Mouse (Mus musculus): ENCODE measurements at regions not wholly inside any gene's neighbourhood (a gene's known extent, or its start where the extent isn't known, plus 50 kb on each side); places are given as distances from the start of the nearest gene placed in this dataset.
A peak's percentile ranks its signal among the peaks of the same experiment; 100 is the strongest.

DNA sequence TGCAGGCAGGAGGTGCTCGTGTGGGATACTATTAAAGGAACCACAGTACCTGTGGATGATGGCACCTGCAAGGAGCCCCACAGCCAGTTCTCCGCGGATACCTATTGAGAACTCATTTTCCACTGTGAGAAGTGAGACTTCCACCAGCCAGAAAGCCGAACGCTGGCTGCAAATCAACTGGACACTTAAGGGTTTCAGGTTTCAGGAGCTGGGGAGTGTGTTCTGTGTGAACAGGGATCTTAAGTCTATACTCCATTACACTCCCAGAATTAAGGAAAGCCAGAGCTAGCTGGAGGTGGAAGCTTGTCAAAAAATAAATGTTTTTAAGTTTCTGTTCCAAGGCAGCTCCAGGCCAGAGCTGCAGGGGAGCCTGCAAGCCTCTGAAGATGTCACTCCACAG is 99.8 kb upstream of the Rybp start:
- no peak for DNase-seq

DNA sequence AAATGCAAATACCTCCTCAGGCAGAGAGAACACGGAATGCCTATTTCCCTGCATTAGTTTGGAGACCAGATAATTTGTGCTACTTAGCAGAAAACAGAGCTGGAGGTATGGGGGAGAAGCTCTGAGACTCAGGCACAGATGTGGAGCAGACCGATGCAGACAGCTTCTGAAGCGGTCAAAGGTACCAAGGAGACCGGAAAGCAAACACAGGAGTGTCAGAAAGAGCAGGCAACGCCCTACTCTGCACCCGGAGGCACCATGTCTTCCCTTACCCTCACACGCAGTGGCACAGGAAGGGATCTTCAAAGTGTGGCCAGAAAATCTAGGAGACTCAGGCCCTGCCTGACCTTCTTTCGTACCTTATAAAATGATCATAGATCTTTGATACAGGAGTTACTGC is 98.4 kb upstream of the Rybp start:
- DNase-seq = no peak

DNA sequence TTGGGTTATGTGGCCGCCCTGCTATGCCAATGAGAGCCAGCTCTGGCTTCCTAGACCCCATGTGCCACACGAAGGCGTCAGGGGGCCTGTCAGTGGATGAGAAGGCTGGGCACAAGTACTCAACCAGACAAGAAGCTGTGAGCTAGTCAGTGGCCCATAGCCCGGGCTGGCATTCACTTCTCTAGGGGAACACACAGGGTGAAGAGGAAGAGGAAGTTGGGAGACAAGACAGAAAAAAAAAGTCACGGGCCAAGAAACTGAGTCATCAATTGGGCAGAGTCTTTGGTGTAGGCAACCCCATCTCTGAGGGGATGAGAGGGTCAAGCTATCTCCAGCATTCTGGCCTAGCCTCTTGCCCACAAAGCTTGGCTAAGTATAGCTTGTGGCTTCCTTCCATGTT is 93.8 kb upstream of the Rybp start:
- peak in 1 of 2 experiments; percentile 33 for DNase-seq

DNA sequence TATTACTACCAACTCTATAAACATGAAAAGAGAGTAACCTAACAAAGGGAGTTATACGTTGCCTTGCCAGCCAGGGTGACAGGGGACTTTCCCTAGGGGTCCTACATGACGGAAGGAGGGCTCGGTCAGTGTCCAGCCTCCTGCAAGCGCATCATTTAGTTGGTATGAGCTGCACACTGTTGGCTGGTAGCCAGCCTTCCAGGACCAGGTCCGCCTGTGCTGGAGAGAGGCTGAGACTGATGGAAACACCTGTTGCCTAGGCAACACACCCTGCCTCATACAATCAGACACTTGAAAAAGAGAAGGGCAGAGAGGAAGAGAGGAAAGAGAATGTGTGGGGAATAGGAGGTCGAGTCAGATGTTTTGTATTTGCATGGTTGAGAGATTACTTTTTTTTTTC is 93.3 kb upstream of the Rybp start:
- DNase-seq = no peak

DNA sequence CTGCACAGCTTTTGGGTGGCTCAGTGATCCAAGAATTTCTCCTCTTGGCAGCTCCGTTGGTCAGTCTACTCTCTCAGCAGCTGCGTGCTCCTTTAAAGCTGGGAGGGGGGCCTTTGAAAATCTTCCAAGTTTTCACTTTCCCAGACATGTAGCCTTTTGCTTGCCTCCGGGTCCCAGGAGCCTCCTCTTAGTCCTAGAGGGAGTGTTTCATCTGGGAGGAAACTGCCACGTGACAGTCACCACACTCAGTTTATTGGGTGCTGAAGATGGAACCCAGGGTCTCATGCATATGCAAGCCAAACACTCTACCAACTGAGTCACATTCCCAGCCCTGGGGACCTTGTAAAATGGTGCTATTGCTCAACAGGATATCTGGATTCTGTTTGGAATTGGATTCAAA is 92.5 kb upstream of the Rybp start:
- DNase-seq = no peak

DNA sequence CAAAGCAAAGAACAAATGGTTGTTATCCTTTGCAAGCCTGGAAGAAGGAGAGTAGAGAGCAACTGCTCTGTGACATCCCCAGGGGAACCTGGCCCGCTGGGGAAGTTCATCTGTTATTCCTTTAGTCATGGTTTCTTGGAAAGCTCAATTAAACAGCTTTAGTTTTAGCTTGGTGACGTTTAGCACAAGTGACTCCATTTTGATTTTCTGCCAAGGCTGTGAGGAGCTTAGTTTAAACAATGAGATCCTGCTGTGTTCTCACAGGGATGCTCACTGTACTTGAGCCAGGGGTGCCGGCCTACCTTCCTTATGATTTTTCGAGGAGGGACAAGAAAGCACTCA is 91.2 kb upstream of the Rybp start:
- DNase-seq = no peak

DNA sequence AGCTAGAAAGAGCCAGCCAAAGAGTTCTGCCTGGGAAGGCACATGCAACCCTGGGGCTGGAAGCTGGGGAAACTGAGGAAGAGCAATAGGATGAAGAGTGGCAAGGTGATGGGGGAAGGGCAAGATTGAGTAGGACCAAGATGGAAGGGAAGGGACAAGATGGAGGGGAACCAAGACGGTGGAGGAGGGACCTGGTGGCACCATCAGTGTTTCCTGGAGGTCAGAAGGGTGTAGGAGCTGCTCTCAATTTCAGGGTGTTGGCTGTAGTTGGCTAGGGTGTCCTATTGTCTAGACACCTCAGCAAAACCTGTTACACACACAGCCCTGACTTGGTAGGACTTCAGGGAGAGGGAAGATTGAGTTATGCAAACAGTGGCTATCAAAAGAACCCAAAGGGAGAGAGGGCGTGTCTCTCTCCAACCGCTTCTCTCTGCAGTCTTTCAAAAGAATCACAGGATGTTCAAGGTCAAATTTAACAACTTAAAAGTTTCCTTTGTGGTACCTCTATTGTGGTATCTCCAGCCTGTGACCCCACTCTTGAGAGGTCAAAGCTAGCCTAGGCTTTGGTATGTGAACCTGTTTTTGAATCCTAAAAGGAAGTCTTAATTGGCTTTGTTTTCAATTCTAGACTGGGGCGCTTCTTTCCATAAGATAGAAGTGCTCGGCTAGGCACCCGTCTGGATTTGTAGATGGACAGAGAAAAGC is 90.7 kb upstream of the Rybp start:
- no peak for DNase-seq

DNA sequence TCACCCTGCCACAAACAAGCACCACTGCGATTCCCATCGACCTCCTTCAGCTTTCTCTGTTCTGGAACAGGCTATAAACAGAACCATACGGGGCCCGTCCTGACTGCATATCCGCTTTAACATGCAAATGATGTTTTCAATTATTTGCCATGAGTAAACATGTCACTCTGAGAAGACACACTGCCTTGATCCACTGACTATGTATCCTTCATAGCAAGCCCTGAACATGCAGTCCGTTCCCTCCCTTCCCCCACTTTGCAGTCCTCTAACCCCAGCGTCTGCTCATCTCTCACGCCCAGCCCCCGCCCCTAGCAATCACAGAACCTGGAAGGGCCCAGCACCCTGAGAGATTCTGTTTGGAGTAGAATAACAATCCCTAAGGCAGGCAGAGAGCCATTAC is 89.4 kb upstream of the Rybp start:
- no peak for DNase-seq

DNA sequence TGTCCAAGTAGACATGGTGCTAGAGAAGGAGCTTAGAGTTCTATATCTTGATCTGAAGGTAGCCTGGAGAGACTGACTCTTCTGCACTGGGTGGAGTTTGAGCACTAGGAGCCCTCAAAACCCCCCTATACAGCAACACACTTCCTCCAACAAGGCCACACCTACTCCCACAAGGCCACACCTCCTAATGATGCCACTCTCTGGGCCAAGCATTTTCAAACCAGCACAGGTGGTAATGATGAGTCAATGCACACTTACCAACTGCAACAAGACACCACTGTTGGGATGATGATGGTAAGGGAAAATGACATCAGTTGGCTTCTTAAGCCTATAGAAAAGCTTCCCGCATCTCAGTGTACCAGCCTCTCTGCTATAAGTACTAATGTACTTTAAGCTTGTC is 83.5 kb upstream of the Rybp start:
- DNase-seq = no peak

DNA sequence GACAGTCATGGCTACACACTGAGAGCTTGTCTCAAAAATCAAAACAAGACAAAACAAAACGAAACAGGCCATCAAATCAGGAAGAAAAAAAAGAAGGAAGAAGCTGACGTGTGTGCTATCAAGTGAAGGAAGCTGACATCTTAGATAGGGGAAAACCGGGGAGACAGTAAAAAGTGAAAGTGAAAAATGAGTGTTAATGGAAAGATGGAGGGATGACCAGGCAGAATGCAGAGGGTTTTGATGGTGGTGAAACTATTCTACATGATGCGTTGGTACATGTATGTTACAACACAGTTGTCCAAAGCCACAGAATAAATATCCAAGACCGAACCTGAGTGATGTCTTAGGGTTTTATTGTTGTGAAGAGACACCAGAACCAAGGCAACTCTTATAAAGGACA is 83.1 kb upstream of the Rybp start:
- DNase-seq = no peak

DNA sequence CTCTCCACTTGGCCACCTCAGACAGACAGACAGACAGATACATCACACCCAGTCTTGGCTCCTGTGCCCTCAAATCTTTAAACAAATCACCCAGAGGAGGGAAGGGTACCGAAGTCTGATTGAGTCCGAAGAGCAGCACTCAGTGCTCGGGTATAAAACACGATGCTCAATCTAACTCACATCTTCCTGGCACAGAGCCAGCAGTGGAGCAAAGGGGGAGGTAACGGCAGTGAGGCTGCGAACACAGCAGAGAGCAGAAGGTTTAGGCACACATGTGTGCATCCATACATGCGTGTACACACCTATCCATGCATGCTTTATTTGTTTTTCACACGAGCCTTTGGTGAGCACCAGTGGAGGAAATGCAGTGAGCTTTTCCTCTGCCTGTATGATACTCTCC is 78.9 kb upstream of the Rybp start:
- no peak for DNase-seq

DNA sequence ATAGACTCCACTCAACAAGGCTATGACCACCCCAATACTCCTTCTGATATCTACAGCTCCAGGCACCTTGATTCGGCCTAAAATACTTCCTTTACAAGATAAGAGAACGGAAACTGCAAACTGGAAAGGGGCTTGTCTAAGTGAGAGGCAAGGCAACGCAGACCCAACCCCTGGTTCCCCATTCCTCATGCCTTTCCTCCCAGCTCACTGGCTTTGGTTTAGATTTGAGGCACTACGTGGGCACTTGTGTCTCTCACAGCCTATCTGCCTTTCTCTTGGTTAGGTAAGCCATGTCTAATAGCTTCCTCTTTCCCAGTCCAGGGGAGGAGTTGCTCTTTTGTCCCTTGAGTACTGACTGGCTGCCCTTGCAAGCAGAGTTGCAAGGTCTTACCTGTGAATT is 78.5 kb upstream of the Rybp start:
- DNase-seq = no peak

DNA sequence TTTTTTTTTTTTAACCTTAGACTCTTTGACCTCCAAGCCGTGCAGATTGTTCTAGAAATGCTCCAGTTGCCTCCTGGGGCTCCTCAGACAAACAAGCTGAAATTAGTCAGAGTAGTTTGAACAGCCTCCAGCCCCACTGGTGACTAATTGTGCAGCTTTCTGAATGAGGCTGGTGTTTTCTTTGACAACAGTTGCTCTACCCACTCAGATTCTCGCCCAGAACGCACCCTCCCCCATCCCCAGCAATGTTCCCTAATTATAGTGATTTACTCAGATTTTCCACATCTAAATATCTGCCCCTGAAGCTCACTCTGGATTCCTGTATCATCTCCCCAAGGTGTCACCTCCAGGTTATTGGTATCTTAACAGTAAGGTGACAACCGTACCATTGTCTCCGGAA is 76.4 kb upstream of the Rybp start:
- peak; percentile 18 to 20 for DNase-seq

DNA sequence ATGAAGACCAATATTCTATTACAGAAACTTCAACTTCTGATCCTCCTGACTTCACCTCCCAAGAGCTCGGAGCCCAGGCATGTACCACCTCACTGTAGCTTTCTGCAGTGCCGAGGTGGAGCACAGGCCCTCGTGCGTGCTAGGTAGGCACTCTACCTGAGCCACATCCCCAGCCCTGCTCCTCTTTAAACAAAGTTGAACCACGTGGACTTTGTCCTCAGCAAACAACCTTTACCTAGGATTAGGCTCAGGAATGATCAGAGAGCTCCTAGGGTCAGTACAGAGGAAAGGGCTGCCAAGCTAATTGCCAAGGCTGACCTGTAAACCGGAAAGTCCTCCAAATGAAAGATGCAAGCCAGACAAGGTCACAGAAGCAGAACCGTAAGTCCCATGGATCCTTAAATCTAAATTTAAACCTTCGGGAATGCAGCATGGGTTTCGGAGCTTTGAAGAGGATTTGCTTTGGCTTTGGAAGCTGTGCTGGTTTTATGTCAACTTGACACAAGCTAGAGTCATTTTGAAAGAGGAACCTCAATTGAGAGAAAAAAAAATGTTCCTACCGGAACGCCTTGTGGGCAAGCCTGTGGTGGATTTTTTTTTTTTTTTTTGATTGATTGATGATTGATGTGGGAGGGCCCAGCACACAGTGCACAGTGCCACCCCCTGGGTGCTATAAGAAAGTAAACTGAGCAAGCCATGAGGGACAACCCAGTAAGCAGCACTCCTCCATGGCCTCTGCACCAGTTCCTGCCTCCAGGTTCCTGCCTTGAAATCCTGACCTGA is 69.5 kb upstream of the Rybp start:
- peak in 1 of 2 experiments; percentile 7 for DNase-seq

DNA sequence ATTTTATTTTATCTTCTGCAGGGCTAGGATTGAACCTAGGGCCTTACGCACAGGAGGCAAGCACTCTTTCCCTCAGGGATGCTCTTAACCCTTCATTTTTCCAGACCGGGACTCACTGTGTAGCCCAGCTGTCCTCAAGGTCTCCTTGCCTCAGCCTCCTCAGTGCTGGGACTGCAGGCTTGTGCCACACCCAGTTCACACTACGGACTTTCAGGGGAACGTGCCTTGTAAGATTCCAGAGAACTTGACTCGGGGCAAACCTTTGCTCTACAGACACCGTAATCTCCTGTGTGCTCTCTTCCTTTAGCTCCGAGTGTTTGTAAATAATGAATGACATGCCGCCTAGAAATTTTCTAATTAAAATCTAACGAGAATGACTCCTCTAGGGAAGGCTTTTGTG is 68.6 kb upstream of the Rybp start:
- no peak for DNase-seq

DNA sequence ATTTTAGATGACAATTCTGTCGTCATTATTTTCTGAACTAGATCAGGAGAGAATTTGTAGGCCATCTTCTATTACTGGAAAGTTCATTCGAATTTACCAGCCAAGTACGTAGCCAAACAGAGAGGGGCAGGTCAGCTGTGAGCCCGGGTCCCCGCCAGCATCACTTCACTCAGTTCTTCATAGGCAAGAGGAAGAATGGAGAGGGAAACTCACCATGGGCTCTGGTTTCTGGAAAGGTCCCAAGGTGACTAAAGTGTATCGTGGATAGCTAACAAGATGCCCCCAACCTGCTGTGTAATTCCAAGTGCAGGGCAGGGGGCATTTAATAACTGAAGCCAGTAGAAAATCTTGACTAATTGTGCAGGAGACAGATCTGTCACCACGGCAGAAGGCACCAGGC is 60.2 kb upstream of the Rybp start:
- no peak for DNase-seq

DNA sequence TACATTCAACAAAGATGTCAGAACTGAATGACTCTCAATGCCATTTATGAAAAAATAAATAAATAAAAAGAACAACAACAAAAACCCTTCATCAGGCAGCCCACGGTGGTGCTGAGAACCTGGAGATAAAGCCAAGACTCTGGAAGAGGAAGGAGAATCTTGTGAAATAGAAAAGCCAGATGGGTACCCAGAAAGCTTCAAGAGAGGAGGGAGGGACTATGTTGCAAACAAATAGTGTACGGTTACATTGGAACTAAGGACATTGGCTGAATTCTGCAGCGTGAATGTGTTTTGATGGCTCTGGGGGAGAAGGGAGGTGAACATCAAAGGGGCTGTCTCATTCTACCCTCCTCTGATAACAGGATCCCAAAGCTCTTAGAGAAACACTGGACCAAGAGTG is 57.8 kb upstream of the Rybp start:
- no peak for DNase-seq

DNA sequence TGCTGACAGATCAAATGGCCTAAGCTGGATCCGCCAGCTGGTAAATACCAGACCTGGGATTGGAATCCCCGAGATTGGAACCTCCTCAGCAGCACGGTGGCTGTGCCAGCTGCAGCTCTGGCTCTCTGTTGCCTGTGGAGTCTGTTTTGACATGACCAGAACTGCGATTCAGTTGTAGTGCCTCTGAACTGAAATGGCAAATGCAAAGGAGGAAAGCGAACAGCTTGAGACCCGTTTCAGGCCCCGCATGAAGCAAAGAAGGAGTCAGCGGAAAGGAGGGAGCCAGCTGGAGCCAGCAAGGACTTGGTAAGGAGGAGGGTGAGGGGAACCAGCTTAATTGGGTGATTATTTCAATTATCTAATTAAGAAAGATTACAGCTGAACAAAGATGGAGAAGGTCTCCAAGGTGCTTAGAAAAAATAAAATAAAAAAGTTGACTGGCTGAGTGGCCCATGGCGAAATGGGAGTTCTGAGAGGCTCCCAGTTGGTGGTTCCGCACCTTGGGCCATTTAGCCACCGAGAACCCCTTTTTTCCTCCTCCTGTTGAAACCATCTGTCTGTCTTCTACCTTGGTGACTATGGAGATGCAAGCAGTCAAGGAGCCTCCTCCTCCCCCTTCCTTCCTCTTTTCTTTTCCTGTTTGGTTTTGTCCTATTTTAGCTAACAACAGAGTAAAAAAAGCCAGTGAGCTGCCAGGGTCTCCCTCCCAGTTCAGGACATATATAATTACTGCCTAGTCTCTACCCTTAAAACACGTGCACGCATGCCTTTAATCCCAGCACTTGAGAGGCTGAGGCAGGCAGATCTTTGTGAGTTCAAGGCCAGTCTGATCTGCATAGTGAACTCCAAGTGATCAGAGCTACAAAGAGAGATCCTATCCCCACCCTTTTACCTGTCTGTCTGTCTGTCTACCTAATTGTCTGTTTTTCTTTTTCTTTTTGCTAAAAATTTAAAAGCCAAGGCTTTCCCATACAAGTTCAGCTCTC is 54.3 kb upstream of the Rybp start:
- DNase-seq = no peak

DNA sequence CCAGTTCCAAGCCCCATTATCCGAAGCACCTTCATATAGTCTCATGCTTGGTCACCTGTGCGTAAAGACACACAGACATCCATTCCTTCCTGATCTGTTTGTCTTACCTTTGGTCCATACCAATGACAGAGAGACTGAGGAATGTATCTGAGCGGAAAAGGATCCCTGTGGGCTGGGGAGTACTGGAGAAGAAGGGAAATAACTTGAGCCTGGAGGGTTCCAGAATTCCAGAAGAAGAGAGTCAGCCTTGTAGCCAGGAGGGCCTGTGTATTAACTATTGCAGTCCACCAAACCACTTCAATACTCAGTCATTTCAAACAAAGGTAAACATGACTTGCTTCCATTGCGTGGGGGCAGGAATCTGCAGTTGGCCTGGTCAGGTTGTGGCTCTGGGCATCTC is 51.0 kb upstream of the Rybp start:
- no peak for DNase-seq
